Mouse (Mus musculus): ENCODE data around the gene Ifitm5.

DNA sequence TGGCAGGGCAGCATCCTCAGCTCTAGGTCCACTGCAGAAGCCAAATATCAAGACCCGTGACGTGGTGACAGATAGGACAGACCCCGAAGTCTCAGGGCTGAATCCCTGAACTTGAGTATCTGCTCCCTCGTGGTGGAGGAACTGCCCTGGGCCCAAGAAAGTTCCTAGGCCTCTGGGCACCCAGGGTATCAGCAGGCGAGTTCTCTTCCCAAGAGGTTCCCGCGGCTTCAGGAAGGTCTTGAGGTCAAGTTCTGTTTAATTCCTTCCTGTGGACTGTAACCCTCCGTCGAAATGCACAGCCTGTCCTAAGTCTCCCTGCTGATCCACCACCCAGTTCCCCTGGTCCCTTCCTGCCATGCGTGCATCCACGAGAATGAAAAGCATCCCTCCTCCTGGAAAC, 3.0 kb upstream of the Ifitm5 start:
- TF ChIP-seq CEBPB (IDR thresholded peaks at IDR 0.05; ENCODE audit: low read depth), result no peak
- TF ChIP-seq MYOD1 (IDR thresholded peaks at IDR 0.05; ENCODE audit: control insufficient read depth, insufficient read length, low read depth), result no peak
- no peak for TF ChIP-seq CTCF (IDR thresholded peaks at IDR 0.05; ENCODE audit: control insufficient read depth, insufficient read depth, insufficient read length)
- no peak for TF ChIP-seq MAX (IDR thresholded peaks at IDR 0.05)
- TF ChIP-seq USF1 (IDR thresholded peaks at IDR 0.05; ENCODE audit: low read depth), result no peak

All from C2C12 (cell line).